Mouse (Mus musculus): ENCODE measurements around the gene Cnpy3.

- TF ChIP-seq CTCF (IDR thresholded peaks at IDR 0.05; ENCODE audit: borderline replicate concordance, insufficient read depth, low read length) = no peak
- TF ChIP-seq POLR2A (IDR thresholded peaks at IDR 0.05; ENCODE audit: low read depth, low read length) = no peak
Measured at GRCm38 (mm10) chr17:46728904-46729318, 23.1 kb downstream of the Cnpy3 start, which contains the start of gene Gnmt.

Measured in embryonic fibroblast, embryonic 13.5 days (primary cell).